Mouse (Mus musculus): ENCODE measurements around the gene Kdf1. TPM values are rescaled to one million over a fixed set of nuclear protein-coding genes. Genes with fewer than 3 reads are reported as not detected.

Kdf1 gene
- polyA plus RNA-seq, 1 experiment = 0.76 TPM

DNA sequence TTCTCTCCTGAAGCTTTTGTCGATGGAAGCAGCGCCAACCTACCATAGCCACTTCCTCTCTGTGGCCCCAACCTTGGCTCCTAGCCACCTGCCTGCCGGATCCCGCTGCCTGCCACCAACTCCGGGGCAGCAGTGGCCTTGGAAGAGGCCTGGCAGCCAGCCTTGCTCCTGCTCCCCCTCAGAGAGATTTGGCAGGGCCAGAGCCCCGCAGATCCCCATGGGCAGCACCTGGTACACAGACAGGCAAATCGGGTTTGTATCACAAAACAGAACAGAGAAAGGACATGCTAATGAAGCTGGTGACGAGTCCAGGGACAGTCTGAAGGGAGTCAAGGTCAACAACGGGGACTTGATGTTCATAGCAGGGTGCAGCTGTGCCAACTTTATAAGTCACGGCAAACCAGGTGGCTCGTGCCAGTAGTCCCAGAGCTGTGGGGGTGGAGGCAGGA, 44.4 kb downstream of the Kdf1 start:
- Histone ChIP-seq H3K4me3 (ENCODE audit: extremely low read depth, insufficient read depth, insufficient read length) (no peak overlapping the region), H3K4me1 (ENCODE audit: control insufficient read depth, insufficient read depth, insufficient read length) (no peaks in the 10 kb centered on the region), H3K36me3 (ENCODE audit: control insufficient read depth, insufficient read depth, low read length) (no peaks in the 10 kb centered on the region), H3K27ac (ENCODE audit: insufficient read depth, low read length) (no peak overlapping the region), H3K27me3 (ENCODE audit: control insufficient read depth, insufficient read depth, low read length) (no peaks in the 10 kb centered on the region)
- 26% methylated on average over 11 of the region's 11 CpGs for WGBS
- no peak for DNase-seq (ENCODE audit: low read depth in 1 of 2, low spot score in 2 of 2)
- TF ChIP-seq POLR2A (IDR thresholded peaks at IDR 0.05; ENCODE audit: low read depth, low read length) (no peak), CTCF (IDR thresholded peaks at IDR 0.05; ENCODE audit: extremely low read depth, insufficient read depth, insufficient read length, insufficient replicate concordance) (no peak)

DNA sequence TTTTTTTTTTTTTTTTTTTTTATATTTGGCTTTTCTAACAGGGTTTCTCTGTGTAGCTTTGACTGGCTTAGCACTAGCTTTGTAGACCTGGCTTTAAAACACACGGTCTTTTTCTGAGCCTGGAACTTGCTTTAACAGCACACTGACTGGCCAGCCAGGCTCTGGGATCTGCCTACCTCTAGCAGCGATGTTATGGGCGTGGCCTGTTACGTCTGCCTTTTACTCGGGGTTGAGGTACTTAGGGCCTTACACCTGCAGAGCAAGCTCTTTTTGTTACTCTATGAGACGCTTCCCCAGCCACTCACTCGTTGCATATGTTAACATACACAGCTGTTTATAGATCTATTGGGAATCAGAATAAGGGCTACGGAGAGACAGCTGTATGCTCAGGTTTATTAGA, 48.5 kb downstream of the Kdf1 start:
- no peak for DNase-seq (ENCODE audit: low read depth in 1 of 2, low spot score in 2 of 2)

DNA sequence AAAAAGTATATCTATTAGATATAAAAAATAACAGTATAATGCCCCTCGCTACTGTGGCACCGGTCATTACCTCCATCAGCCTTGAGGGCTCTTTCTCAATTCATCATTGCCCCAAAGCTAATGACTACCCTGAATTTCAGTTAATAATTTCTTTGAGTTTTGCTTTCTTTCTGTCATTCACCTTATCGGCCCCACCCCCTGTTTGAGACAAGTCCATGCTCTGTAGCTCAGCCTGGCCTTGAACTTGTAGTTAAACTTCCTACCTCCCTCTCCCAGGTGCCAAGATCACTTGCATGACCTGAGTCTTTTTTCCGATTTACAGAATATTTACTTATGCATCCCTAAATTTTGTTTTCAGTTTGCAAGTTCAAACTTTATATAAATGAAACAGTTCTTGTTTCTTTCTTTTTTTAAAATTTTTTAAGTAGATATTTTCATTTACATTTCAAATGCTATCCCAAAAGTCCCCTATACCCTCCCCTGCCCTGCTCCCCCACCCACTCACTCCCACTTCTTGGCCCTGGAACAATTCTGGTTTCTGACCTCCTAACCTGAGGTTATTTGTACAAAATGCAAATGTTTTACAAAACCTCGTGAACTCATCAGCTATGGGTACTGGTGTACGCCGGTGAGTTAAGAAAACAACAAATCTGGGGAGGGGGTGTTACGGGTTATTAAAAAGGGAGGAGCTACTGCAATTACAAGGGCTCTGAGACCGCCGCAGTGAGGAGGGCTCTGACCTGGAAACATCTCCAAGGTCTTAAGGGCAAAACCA, 50.7 kb downstream of the Kdf1 start:
- WGBS = 78% methylated on average over 10 of the region's 10 CpGs
- Histone ChIP-seq H3K4me3 (ENCODE audit: extremely low read depth, insufficient read depth, insufficient read length) (no peak overlapping the region), H3K27me3 (ENCODE audit: control insufficient read depth, insufficient read depth, low read length) (no peaks in the 10 kb centered on the region), H3K27ac (ENCODE audit: insufficient read depth, low read length) (no peak overlapping the region), H3K36me3 (ENCODE audit: control insufficient read depth, insufficient read depth, low read length) (no peaks in the 10 kb centered on the region), H3K4me1 (ENCODE audit: control insufficient read depth, insufficient read depth, insufficient read length) (no peaks in the 10 kb centered on the region; the same call in 1 of the 2 replicates)
- no peak for DNase-seq (ENCODE audit: low read depth in 1 of 2, low spot score in 2 of 2)
- TF ChIP-seq CTCF (IDR thresholded peaks at IDR 0.05; ENCODE audit: extremely low read depth, insufficient read depth, insufficient read length, insufficient replicate concordance) = no peak

More for the DNA sequence above, 48.5 kb downstream of the Kdf1 start:
- H3K4me1 ChIP-seq (ENCODE audit: control insufficient read depth, insufficient read depth, insufficient read length) = no peaks in the 10 kb centered on the region
- no peak overlapping the region for H3K4me3 ChIP-seq (ENCODE audit: extremely low read depth, insufficient read depth, insufficient read length)
- TF ChIP-seq CTCF (IDR thresholded peaks at IDR 0.05; ENCODE audit: extremely low read depth, insufficient read depth, insufficient read length, insufficient replicate concordance) (no peak), POLR2A (IDR thresholded peaks at IDR 0.05; ENCODE audit: low read depth, low read length) (no peak)
- H3K36me3 ChIP-seq (ENCODE audit: control insufficient read depth, insufficient read depth, low read length) = no peaks in the 10 kb centered on the region
- WGBS = 45% methylated on average over 8 of the region's 8 CpGs
- no peaks in the 10 kb centered on the region for H3K27me3 ChIP-seq (ENCODE audit: control insufficient read depth, insufficient read depth, low read length)
- H3K27ac ChIP-seq (ENCODE audit: insufficient read depth, low read length) = no peak overlapping the region

DNA sequence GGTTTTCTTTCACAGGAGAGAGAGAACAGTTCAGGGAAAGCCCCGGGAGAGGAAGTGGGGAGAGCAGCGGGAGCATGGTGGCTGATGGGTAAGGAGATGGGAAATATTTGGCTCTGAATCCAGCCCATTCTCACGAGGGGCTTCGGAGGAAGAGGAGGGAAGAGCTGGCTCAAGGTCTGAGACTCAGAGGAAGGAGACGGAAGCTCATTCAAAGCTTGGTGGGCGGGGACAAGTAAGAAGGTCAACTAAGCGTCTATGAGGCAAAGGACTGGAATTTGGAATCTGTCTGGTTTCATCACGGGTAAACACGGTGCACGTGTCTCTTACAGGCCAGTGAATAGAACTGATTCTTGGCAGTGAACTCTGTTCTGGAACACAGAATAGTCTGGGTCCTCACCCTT, 51.3 kb downstream of the Kdf1 start:
- TF ChIP-seq POLR2A (IDR thresholded peaks at IDR 0.05; ENCODE audit: low read depth, low read length) = no peak
- no peak for TF ChIP-seq CTCF (IDR thresholded peaks at IDR 0.05; ENCODE audit: extremely low read depth, insufficient read depth, insufficient read length, insufficient replicate concordance)
- DNase-seq (ENCODE audit: low read depth in 1 of 2, low spot score in 2 of 2) = no peak
- Histone ChIP-seq H3K27ac (ENCODE audit: insufficient read depth, low read length) (no peak overlapping the region), H3K4me1 (ENCODE audit: control insufficient read depth, insufficient read depth, insufficient read length) (peaks cover 3% of the 10 kb centered on the region; the same call in 1 of the 2 replicates), H3K27me3 (ENCODE audit: control insufficient read depth, insufficient read depth, low read length) (no peaks in the 10 kb centered on the region), H3K36me3 (ENCODE audit: control insufficient read depth, insufficient read depth, low read length) (no peaks in the 10 kb centered on the region), H3K4me3 (ENCODE audit: extremely low read depth, insufficient read depth, insufficient read length) (no peak overlapping the region)
- WGBS = 50% methylated on average over 10 of the region's 10 CpGs

DNA sequence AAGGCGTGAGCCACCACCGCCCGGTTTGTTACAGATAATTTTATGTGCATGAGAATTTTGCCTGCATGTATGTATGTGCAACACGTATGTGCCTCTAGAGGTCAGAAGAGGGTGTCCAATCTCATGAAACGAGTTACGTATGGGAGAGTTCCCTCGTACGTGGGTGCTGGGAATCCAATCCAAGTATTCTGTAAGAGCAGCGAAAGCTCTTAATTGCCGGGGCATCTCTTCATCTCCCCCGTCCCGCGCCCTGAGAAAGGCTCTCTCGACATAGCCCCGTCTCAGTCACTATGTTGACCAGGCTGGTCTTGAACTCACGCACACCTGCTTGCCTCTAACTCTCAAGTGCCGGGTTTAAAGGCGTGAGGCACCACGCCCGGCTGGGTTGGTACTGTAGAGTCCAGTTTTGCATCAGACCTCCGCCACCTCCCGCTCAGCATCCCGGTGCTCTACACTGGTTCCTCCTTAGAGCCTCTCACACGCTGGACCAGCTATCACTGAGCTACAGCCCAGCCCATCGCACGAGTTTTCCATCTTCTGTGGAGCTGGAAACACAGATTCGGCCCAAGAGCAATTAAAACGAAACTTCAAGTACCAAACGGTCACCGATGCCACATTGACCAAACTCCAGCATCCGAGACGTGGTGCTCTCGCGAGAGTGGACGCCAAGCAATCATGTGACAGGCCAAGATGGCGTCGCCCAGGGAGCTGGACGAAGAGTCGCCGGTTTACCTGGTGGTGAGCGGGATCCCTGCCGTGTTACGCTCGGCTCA, 55.5 kb downstream of the Kdf1 start, which contains the start of gene Gpatch3:
Gene Gpatch3 (plus strand): TSS at position 676 of the 773 bp plus-strand sequence.
- H3K27ac ChIP-seq (ENCODE audit: insufficient read depth, low read length) = peak within 1 kb of the TSS; percentile 51
- 5% methylated on average over 44 of the region's 44 CpGs for WGBS

DNA sequence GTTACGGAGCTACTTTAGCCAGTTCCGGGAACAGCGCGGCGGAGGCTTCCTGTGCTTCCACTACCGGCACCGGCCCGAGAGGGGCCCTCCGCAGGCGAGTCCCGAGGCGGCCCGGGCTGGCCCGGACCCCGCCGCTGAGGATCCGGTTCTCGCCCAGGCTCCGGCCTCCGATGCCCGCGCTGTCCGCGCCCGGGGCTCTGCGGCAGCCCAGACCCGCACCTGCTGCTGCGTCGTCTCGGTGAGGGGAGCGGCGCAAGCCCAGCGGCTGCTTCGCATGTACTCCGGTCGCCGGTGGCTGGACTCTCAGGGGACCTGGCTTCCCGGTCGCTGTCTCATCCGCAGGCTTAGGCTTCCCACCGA, 56.1 kb downstream of the Kdf1 start:
- H3K27ac ChIP-seq (ENCODE audit: insufficient read depth, low read length) = no peak overlapping the region
- under 1% methylated on average over 41 of the region's 41 CpGs for WGBS
- peak overlapping the region; percentile 79 for H3K4me3 ChIP-seq (ENCODE audit: extremely low read depth, insufficient read depth, insufficient read length)
- TF ChIP-seq POLR2A (IDR thresholded peaks at IDR 0.05; ENCODE audit: low read depth, low read length) (no peak), CTCF (IDR thresholded peaks at IDR 0.05; ENCODE audit: extremely low read depth, insufficient read depth, insufficient read length, insufficient replicate concordance) (no peak)
- DNase-seq (ENCODE audit: low read depth in 1 of 2, low spot score in 2 of 2) = no peak
- no peaks in the 10 kb centered on the region for H3K27me3 ChIP-seq (ENCODE audit: control insufficient read depth, insufficient read depth, low read length)
- H3K36me3 ChIP-seq (ENCODE audit: control insufficient read depth, insufficient read depth, low read length) = peaks cover 8% of the 10 kb centered on the region
- peaks cover 4% of the 10 kb centered on the region; the same call in 1 of the 2 replicates for H3K4me1 ChIP-seq (ENCODE audit: control insufficient read depth, insufficient read depth, insufficient read length)

More for the DNA sequence above, 55.5 kb downstream of the Kdf1 start, which contains the start of gene Gpatch3:
- Histone ChIP-seq H3K4me3 (ENCODE audit: extremely low read depth, insufficient read depth, insufficient read length) (peak within 1 kb of the TSS; percentile 79), H3K36me3 (ENCODE audit: control insufficient read depth, insufficient read depth, low read length) (peaks cover 8% of the 10 kb centered on the region), H3K4me1 (ENCODE audit: control insufficient read depth, insufficient read depth, insufficient read length) (peaks cover 4% of the 10 kb centered on the region; the same call in 1 of the 2 replicates), H3K27me3 (ENCODE audit: control insufficient read depth, insufficient read depth, low read length) (no peaks in the 10 kb centered on the region)
- DNase-seq (ENCODE audit: low read depth in 1 of 2, low spot score in 2 of 2) = peak; percentile 79 to 88
- TF ChIP-seq POLR2A (IDR thresholded peaks at IDR 0.05; ENCODE audit: low read depth, low read length) (peak; percentile 71), CTCF (IDR thresholded peaks at IDR 0.05; ENCODE audit: extremely low read depth, insufficient read depth, insufficient read length, insufficient replicate concordance) (no peak)

Measured in spleen, adult 2 months (tissue).